Comparison of ENCODE assay signal across 22 mouse cellular contexts in genomic region chr10:68459784-68460183, GRCm38 (mm10).
DNase-seq lines count a peak whose midpoint lies in the region; ATAC-seq and TF ChIP-seq lines count a peak whose summit lies in the region.
"Had no signal": no experiment of that assay in that cellular context is flagged by ENCODE, and none has a peak within 500 bp of the region (broad histone marks: within the 10 kb centered on the region; RNA-seq: fewer than 3 reads in every experiment).

No protein-coding gene starts in this region.

- peak; percentile 64 for ATAC-seq in kidney, embryonic 15.5 days (replicated peaks; ENCODE audit: low FRiP score)
- ATAC-seq in lung, embryonic 14.5 days (ENCODE audit: insufficient read depth) = no peak
- ATAC-seq in monocyte, adult 5-6 weeks (replicated peaks; ENCODE audit: insufficient number of reproducible peaks, low FRiP score, low TSS enrichment, poor library complexity, severe bottlenecking) = peak; percentile 22; the same call in 1 of the 2 replicates
- ATAC-seq: activated CD4-positive, CD25-positive, alpha-beta regulatory T cell, adult 4 months; lung, postnatal 0 days had no signal

- WGBS in kidney, embryonic 15.5 days = 57% methylated on average over 11 of the region's 11 CpGs
- 48% methylated on average over 11 of the region's 11 CpGs for WGBS in lung, embryonic 14.5 days

- DNase-seq in kidney, postnatal 25 days = no peak
- peak; percentile 57 for DNase-seq in lung, embryonic 14.5 days
- DNase-seq in lung, postnatal 4 days = no peak
- DNase-seq in ES-CJ7 (ENCODE audit: low read depth, low spot score) = peak; percentile 12
- no peak for DNase-seq in layer of hippocampus, postnatal 25 days (ENCODE audit: extremely low spot score in 1 of 2, low spot score in 1 of 2)
- DNase-seq: adrenal gland, postnatal 25 days; cerebellum, adult 9-11 months; gastrocnemius, postnatal 25 days; heart, adult 18-20 months; heart, postnatal 14 days; kidney, adult 11 months; spleen, adult 18-20 months had no signal

- H3K27me3 ChIP-seq in kidney, embryonic 15.5 days = no peaks in the 10 kb centered on the region
- no peaks in the 10 kb centered on the region for H3K27me3 ChIP-seq in lung, embryonic 14.5 days (ENCODE audit: insufficient read depth, low read length)
- H3K27me3 ChIP-seq: heart, embryonic 13.5 days; hindbrain, embryonic 12.5 days; limb, embryonic 13.5 days; liver, embryonic 15.5 days; midbrain, embryonic 12.5 days had no signal

- no peak overlapping the region for H3K4me3 ChIP-seq in kidney, embryonic 15.5 days (replicated peaks)
- no peak overlapping the region for H3K4me3 ChIP-seq in lung, embryonic 14.5 days (ENCODE audit: low read depth, low read length)
- H3K4me3 ChIP-seq: forebrain, embryonic 10.5 days; heart, embryonic 13.5 days; hindbrain, embryonic 12.5 days; limb, embryonic 13.5 days; liver, embryonic 15.5 days; midbrain, embryonic 12.5 days had no signal

- TF ChIP-seq CTCF in lung, embryonic 14.5 days (IDR thresholded peaks at IDR 0.05; ENCODE audit: low read depth) = no peak

- no peak overlapping the region for H3K4me2 ChIP-seq in kidney, embryonic 15.5 days
- H3K4me2 ChIP-seq in lung, embryonic 14.5 days = no peak overlapping the region
- H3K4me2 ChIP-seq: heart, embryonic 13.5 days; hindbrain, embryonic 12.5 days; limb, embryonic 13.5 days; liver, embryonic 15.5 days; midbrain, embryonic 12.5 days had no signal

- H3K9me3 ChIP-seq in kidney, embryonic 15.5 days (replicated peaks) = no peaks in the 10 kb centered on the region
- H3K9me3 ChIP-seq in lung, embryonic 14.5 days (ENCODE audit: low read depth, low read length) = no peaks in the 10 kb centered on the region
- H3K9me3 ChIP-seq: forebrain, embryonic 10.5 days; heart, embryonic 13.5 days; hindbrain, embryonic 12.5 days; limb, embryonic 13.5 days; liver, embryonic 15.5 days; midbrain, embryonic 12.5 days had no signal

- no peak overlapping the region for H3K27ac ChIP-seq in kidney, embryonic 15.5 days
- no peak overlapping the region for H3K27ac ChIP-seq in lung, embryonic 14.5 days (ENCODE audit: low read depth)
- H3K27ac ChIP-seq: forebrain, embryonic 10.5 days; heart, embryonic 13.5 days; hindbrain, embryonic 12.5 days; limb, embryonic 13.5 days; liver, embryonic 15.5 days; midbrain, embryonic 12.5 days had no signal

- peaks cover 4% of the 10 kb centered on the region; the same call in 1 of the 2 replicates for H3K4me1 ChIP-seq in kidney, embryonic 15.5 days
- peaks cover 10% of the 10 kb centered on the region; the same call in 1 of the 2 replicates for H3K4me1 ChIP-seq in lung, embryonic 14.5 days (ENCODE audit: insufficient read depth)
- H3K4me1 ChIP-seq: forebrain, embryonic 10.5 days; hindbrain, embryonic 12.5 days; liver, embryonic 15.5 days; midbrain, embryonic 12.5 days had no signal

- no peak overlapping the region for H3K9ac ChIP-seq in kidney, embryonic 15.5 days
- no peak overlapping the region for H3K9ac ChIP-seq in lung, embryonic 14.5 days
- H3K9ac ChIP-seq: heart, embryonic 13.5 days; hindbrain, embryonic 12.5 days; limb, embryonic 13.5 days; liver, embryonic 15.5 days; midbrain, embryonic 12.5 days had no signal

- no peaks in the 10 kb centered on the region for H3K36me3 ChIP-seq in kidney, embryonic 15.5 days
- no peaks in the 10 kb centered on the region for H3K36me3 ChIP-seq in lung, embryonic 14.5 days (ENCODE audit: insufficient read depth)
- H3K36me3 ChIP-seq: forebrain, embryonic 10.5 days; heart, embryonic 13.5 days; hindbrain, embryonic 12.5 days; limb, embryonic 13.5 days; liver, embryonic 15.5 days; midbrain, embryonic 12.5 days had no signal

Comparison
In these comparisons a context has a peak if more than half of its experiments do, and no peak if none do; other contexts are left out.
1. DNase-seq: peak in lung, embryonic 14.5 days (single experiment) and ES-CJ7 (single experiment); none in kidney, postnatal 25 days (0 of 2), lung, postnatal 4 days (0 of 2) and layer of hippocampus, postnatal 25 days (0 of 2).